Comparison of ENCODE assay signal across 11 mouse cellular contexts in the genomic region with DNA sequence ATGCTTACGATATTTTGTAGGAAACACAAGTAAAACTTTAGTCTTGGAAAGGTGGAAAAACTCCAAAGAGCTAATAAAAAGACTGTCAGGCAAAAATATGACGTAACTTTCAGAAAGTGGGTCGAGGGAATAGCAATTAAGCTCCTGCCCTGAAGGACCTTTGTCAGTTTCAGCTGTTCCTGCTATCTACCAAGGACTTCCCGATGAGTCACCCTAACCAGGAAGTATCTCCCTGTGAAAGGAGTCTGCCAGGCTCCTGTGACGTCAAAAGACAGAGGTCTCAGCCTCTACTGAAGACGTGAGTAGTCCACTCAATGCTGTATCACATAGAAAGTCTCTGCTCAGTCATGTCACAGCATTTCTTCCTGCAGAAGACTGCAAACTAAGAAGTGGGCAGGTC. TPM values are rescaled to one million over a fixed set of nuclear protein-coding genes. Genes with fewer than 3 reads are reported as not detected.
DNase-seq lines count a peak whose midpoint lies in the region; ATAC-seq and TF ChIP-seq lines count a peak whose summit lies in the region.
"Had no signal": no experiment of that assay in that cellular context is flagged by ENCODE, and none has a peak within 500 bp of the region (broad histone marks: within the 10 kb centered on the region; RNA-seq: fewer than 3 reads in every experiment).

No protein-coding gene starts in this region.

- H3K27ac ChIP-seq in liver, adult 2 months (replicated peaks; ENCODE audit: insufficient read depth, low read depth, low read length) = no peak overlapping the region; the same call in 1 of the 2 replicates
- H3K27ac ChIP-seq in midbrain, embryonic 10.5 days (replicated peaks) = no peak overlapping the region
- H3K27ac ChIP-seq: kidney, postnatal 0 days; limb, embryonic 12.5 days had no signal

- H3K9me3 ChIP-seq in midbrain, embryonic 10.5 days (replicated peaks) = no peaks in the 10 kb centered on the region
- H3K9me3 ChIP-seq: limb, embryonic 12.5 days had no signal

- peak; percentile 18 for DNase-seq in cerebellum, adult 11-12 months
- DNase-seq in cerebellum, postnatal 10 days = no peak
- DNase-seq in liver, adult 2 months (ENCODE audit: extremely low read depth, low read depth, low spot score) = peak; percentile 61
- DNase-seq in liver = no peak
- DNase-seq in c-Kit-positive CD71-positive TER-119-positive erythroid progenitor cells, embryonic 14.5 days (ENCODE audit: low spot score) = no peak
- DNase-seq in midbrain, embryonic 10.5 days (ENCODE audit: low spot score) = no peak

- no peaks in the 10 kb centered on the region for H3K27me3 ChIP-seq in liver, adult 2 months (ENCODE audit: control insufficient read depth, insufficient read depth, low read length)
- no peaks in the 10 kb centered on the region for H3K27me3 ChIP-seq in midbrain, embryonic 10.5 days (ENCODE audit: low read depth, poor library complexity, severe bottlenecking)
- H3K27me3 ChIP-seq: limb, embryonic 12.5 days had no signal

- H3K4me3 ChIP-seq in liver, adult 2 months (ENCODE audit: insufficient read depth, low read depth, low read length) = no peak overlapping the region
- no peak overlapping the region for H3K4me3 ChIP-seq in midbrain, embryonic 10.5 days
- H3K4me3 ChIP-seq: limb, embryonic 12.5 days had no signal

- peak; percentile 93 for ATAC-seq in granulocyte monocyte progenitor cell, adult 5-6 weeks (replicated peaks; ENCODE audit: poor library complexity, severe bottlenecking)
- peak; percentile 93 for ATAC-seq in megakaryocyte progenitor cell, adult 5-6 weeks (replicated peaks; ENCODE audit: poor library complexity)

- no peak for TF ChIP-seq CTCF in liver, adult 2 months (IDR thresholded peaks at IDR 0.05; ENCODE audit: low read depth, low read length)

- WGBS in liver, adult 2 months = 17% methylated on average over 6 of the region's 6 CpGs
- WGBS in midbrain, embryonic 10.5 days = 75% methylated on average over 6 of the region's 6 CpGs

- TF ChIP-seq POLR2A in liver, adult 2 months (IDR thresholded peaks at IDR 0.05; ENCODE audit: extremely low read depth, insufficient read depth, low read length) = no peak

- no peak overlapping the region for H3K9ac ChIP-seq in liver, adult 2 months (ENCODE audit: low read depth, low read length)
- H3K9ac ChIP-seq: limb, embryonic 12.5 days had no signal

- H3K79me2 ChIP-seq in liver, adult 2 months (ENCODE audit: control insufficient read depth, insufficient read depth, low read length) = no peaks in the 10 kb centered on the region

- peaks cover 16% of the 10 kb centered on the region for H3K4me1 ChIP-seq in liver, adult 2 months (ENCODE audit: control insufficient read depth, insufficient read depth, low read length)
- H3K4me1 ChIP-seq in midbrain, embryonic 10.5 days = no peaks in the 10 kb centered on the region

- no peaks in the 10 kb centered on the region for H3K36me3 ChIP-seq in liver, adult 2 months (ENCODE audit: control insufficient read depth, insufficient read depth, low read length)
- no peaks in the 10 kb centered on the region for H3K36me3 ChIP-seq in midbrain, embryonic 10.5 days
- H3K36me3 ChIP-seq: limb, embryonic 12.5 days had no signal

RNA-seq across cellular contexts. Expression of a gene that starts 9.5 kb away (rescaled TPM):
- total RNA-seq in liver, adult 2 months (2014; rRNA removed) = 0.13 and 0.18 TPM in 2 replicates
- 0.04 TPM in 1 of 2 replicates, not detected in the other for polyA plus RNA-seq in liver, adult 2 months (2012; rRNA removed)
- total RNA-seq in granulocyte monocyte progenitor cell, adult 5-6 weeks (2014; fragmentation: Nextera tagmentation) = 2.7 TPM in 1 of 2 replicates, not detected in the other
- 0.13 and 0.46 TPM in 2 replicates for total RNA-seq in granulocyte monocyte progenitor cell, adult 5-6 weeks (2017)
- 1.0 and 2.2 TPM in 2 replicates for total RNA-seq in megakaryocyte progenitor cell, adult 5-6 weeks (2015)
- 0.17 and 0.61 TPM in 2 replicates for total RNA-seq in megakaryocyte progenitor cell, adult 5-6 weeks (2017)
- polyA plus RNA-seq in midbrain, embryonic 10.5 days (2016; fragmentation: Nextera tagmentation; extraction: Ambion mirVana) = 0.09 and 0.10 TPM in 2 replicates

RNA-seq across cellular contexts. Expression of a gene that starts 34.2 kb away (rescaled TPM):
- total RNA-seq in liver, adult 2 months (2014; rRNA removed) = 0.09 and 0.20 TPM in 2 replicates
- 0.05 and 0.15 TPM in 2 replicates for polyA plus RNA-seq in liver, adult 2 months (2012; rRNA removed)
- not detected in 2 replicates for total RNA-seq in granulocyte monocyte progenitor cell, adult 5-6 weeks (2014; fragmentation: Nextera tagmentation)
- 0.04 TPM in 1 of 2 replicates, not detected in the other for total RNA-seq in granulocyte monocyte progenitor cell, adult 5-6 weeks (2017)
- total RNA-seq in megakaryocyte progenitor cell, adult 5-6 weeks (2015) = 0.35 and 0.46 TPM in 2 replicates
- 0.30 TPM in 1 of 2 replicates, not detected in the other for total RNA-seq in megakaryocyte progenitor cell, adult 5-6 weeks (2017)
- polyA plus RNA-seq in midbrain, embryonic 10.5 days (2016; fragmentation: Nextera tagmentation; extraction: Ambion mirVana) = 0.06 TPM in 1 of 2 replicates, not detected in the other
- polyA plus RNA-seq: frontal cortex, adult 2 months had no signal

RNA-seq across cellular contexts. Expression of a gene that starts 49.1 kb away (rescaled TPM):
- total RNA-seq in liver, adult 2 months (2014; rRNA removed) = under 0.01 and 0.07 TPM in 2 replicates
- polyA plus RNA-seq in liver, adult 2 months (2012; rRNA removed) = 0.04 TPM in 1 of 2 replicates, not detected in the other
- 1.1 TPM in 1 of 2 replicates, not detected in the other for total RNA-seq in granulocyte monocyte progenitor cell, adult 5-6 weeks (2014; fragmentation: Nextera tagmentation)
- total RNA-seq in granulocyte monocyte progenitor cell, adult 5-6 weeks (2017) = 0.21 and 0.30 TPM in 2 replicates
- 0.46 and 0.74 TPM in 2 replicates for total RNA-seq in megakaryocyte progenitor cell, adult 5-6 weeks (2015)
- total RNA-seq in megakaryocyte progenitor cell, adult 5-6 weeks (2017) = 0.12 and 0.81 TPM in 2 replicates
- 0.29 and 0.31 TPM in 2 replicates for polyA plus RNA-seq in midbrain, embryonic 10.5 days (2016; fragmentation: Nextera tagmentation; extraction: Ambion mirVana)

Comparison
In these comparisons a context has a peak if more than half of its experiments do, and no peak if none do; other contexts are left out.
1. DNase-seq: peak in cerebellum, adult 11-12 months (single experiment) and liver, adult 2 months (single experiment); none in cerebellum, postnatal 10 days (0 of 2), liver (single experiment), c-Kit-positive CD71-positive TER-119-positive erythroid progenitor cells, embryonic 14.5 days (single experiment) and midbrain, embryonic 10.5 days (single experiment).